Mouse (Mus musculus): ENCODE measurements at regions not wholly inside any gene's neighbourhood (a gene's known extent, or its start where the extent isn't known, plus 50 kb on each side); places are given as distances from the start of the nearest gene placed in this dataset.
"Not testable (repeated sequence)": the region's sequence is repeated elsewhere in the genome, so short reads cannot be mapped to it uniquely, and the experiment has no call there.

GRCm38 (mm10) chr6:53209398-53209797, 77.7 kb upstream of the Creb5 start:
- Histone ChIP-seq H3K4me3 (ENCODE audit: insufficient read depth, low read length) (no peak overlapping the region), H3K4me1 (ENCODE audit: control insufficient read depth, insufficient read depth, low read length) (no peaks in the 10 kb centered on the region), H3K27ac (ENCODE audit: insufficient read depth, low read depth, low read length) (no peak overlapping the region)
- TF ChIP-seq POLR2A (IDR thresholded peaks at IDR 0.05; ENCODE audit: borderline replicate concordance, low read depth, low read length) (no peak), CTCF (IDR thresholded peaks at IDR 0.05; ENCODE audit: low read depth, low read length) (no peak)

- H3K4me1 ChIP-seq (ENCODE audit: control insufficient read depth, insufficient read depth, low read length) = no peaks in the 10 kb centered on the region
- no peak for TF ChIP-seq CTCF (IDR thresholded peaks at IDR 0.05; ENCODE audit: low read depth, low read length)
- no peak for TF ChIP-seq POLR2A (IDR thresholded peaks at IDR 0.05; ENCODE audit: borderline replicate concordance, low read depth, low read length)
- H3K27ac ChIP-seq (ENCODE audit: insufficient read depth, low read depth, low read length) = no peak overlapping the region
- H3K4me3 ChIP-seq (ENCODE audit: insufficient read depth, low read length) = no peak overlapping the region
Observed at GRCm38 (mm10) chr6:53208474-53208873, 78.6 kb upstream of the Creb5 start.

- Histone ChIP-seq H3K27ac (ENCODE audit: insufficient read depth, low read depth, low read length) (no peak overlapping the region), H3K4me1 (ENCODE audit: control insufficient read depth, insufficient read depth, low read length) (no peaks in the 10 kb centered on the region), H3K4me3 (ENCODE audit: insufficient read depth, low read length) (no peak overlapping the region)
- TF ChIP-seq POLR2A (IDR thresholded peaks at IDR 0.05; ENCODE audit: borderline replicate concordance, low read depth, low read length) (no peak), CTCF (IDR thresholded peaks at IDR 0.05; ENCODE audit: low read depth, low read length) (no peak)
Observed at GRCm38 (mm10) chr6:53207781-53208180, 79.3 kb upstream of the Creb5 start.

GRCm38 (mm10) chr6:53207361-53207760, 79.7 kb upstream of the Creb5 start:
- Histone ChIP-seq H3K4me1 (ENCODE audit: control insufficient read depth, insufficient read depth, low read length) (no peaks in the 10 kb centered on the region), H3K4me3 (ENCODE audit: insufficient read depth, low read length) (no peak overlapping the region), H3K27ac (ENCODE audit: insufficient read depth, low read depth, low read length) (no peak overlapping the region)
- TF ChIP-seq CTCF (IDR thresholded peaks at IDR 0.05; ENCODE audit: low read depth, low read length) (no peak), POLR2A (IDR thresholded peaks at IDR 0.05; ENCODE audit: borderline replicate concordance, low read depth, low read length) (no peak)

GRCm38 (mm10) chr6:53201281-53201956, 85.7 kb upstream of the Creb5 start:
- H3K4me3 ChIP-seq (ENCODE audit: insufficient read depth, low read length) = no peak overlapping the region
- TF ChIP-seq POLR2A (IDR thresholded peaks at IDR 0.05; ENCODE audit: borderline replicate concordance, low read depth, low read length) = no peak
- no peak for TF ChIP-seq CTCF (IDR thresholded peaks at IDR 0.05; ENCODE audit: low read depth, low read length)
- H3K4me1 ChIP-seq (ENCODE audit: control insufficient read depth, insufficient read depth, low read length) = no peaks in the 10 kb centered on the region

GRCm38 (mm10) chr6:53199474-53199873, 87.6 kb upstream of the Creb5 start:
- H3K4me3 ChIP-seq (ENCODE audit: insufficient read depth, low read length) = no peak overlapping the region
- H3K27ac ChIP-seq (ENCODE audit: insufficient read depth, low read depth, low read length) = no peak overlapping the region
- no peaks in the 10 kb centered on the region for H3K4me1 ChIP-seq (ENCODE audit: control insufficient read depth, insufficient read depth, low read length)
- TF ChIP-seq CTCF (IDR thresholded peaks at IDR 0.05; ENCODE audit: low read depth, low read length) = no peak
- no peak for TF ChIP-seq POLR2A (IDR thresholded peaks at IDR 0.05; ENCODE audit: borderline replicate concordance, low read depth, low read length)

More at GRCm38 (mm10) chr6:53201281-53201956, 85.7 kb upstream of the Creb5 start:
- no peak overlapping the region for H3K27ac ChIP-seq (ENCODE audit: insufficient read depth, low read depth, low read length)

- H3K4me1 ChIP-seq (ENCODE audit: control insufficient read depth, insufficient read depth, low read length); H3K27ac ChIP-seq (ENCODE audit: insufficient read depth, low read depth, low read length); H3K4me3 ChIP-seq (ENCODE audit: insufficient read depth, low read length): not testable (repeated sequence)
Observed at GRCm38 (mm10) chr6:53182131-53182530, 104.9 kb upstream of the Creb5 start.

- no peak for TF ChIP-seq POLR2A (IDR thresholded peaks at IDR 0.05; ENCODE audit: borderline replicate concordance, low read depth, low read length)
- Histone ChIP-seq H3K4me1 (ENCODE audit: control insufficient read depth, insufficient read depth, low read length) (peaks cover 2% of the 10 kb centered on the region; the same call in 1 of the 2 replicates), H3K4me3 (ENCODE audit: insufficient read depth, low read length) (no peak overlapping the region), H3K27ac (ENCODE audit: insufficient read depth, low read depth, low read length) (no peak overlapping the region)
Observed at GRCm38 (mm10) chr6:53164423-53164841, 96.0 kb upstream of the Jazf1 start.

GRCm38 (mm10) chr6:53163091-53163490, 94.7 kb upstream of the Jazf1 start:
- H3K4me1 ChIP-seq (ENCODE audit: control insufficient read depth, insufficient read depth, low read length) = peaks cover 2% of the 10 kb centered on the region; the same call in 1 of the 2 replicates
- no peak for TF ChIP-seq POLR2A (IDR thresholded peaks at IDR 0.05; ENCODE audit: borderline replicate concordance, low read depth, low read length)
- no peak for TF ChIP-seq CTCF (IDR thresholded peaks at IDR 0.05; ENCODE audit: low read depth, low read length)

GRCm38 (mm10) chr6:53161627-53162026, 93.2 kb upstream of the Jazf1 start:
- H3K27ac ChIP-seq (ENCODE audit: insufficient read depth, low read depth, low read length) = no peak overlapping the region
- H3K4me1 ChIP-seq (ENCODE audit: control insufficient read depth, insufficient read depth, low read length) = peaks cover 2% of the 10 kb centered on the region; the same call in 1 of the 2 replicates
- no peak overlapping the region for H3K4me3 ChIP-seq (ENCODE audit: insufficient read depth, low read length)
- TF ChIP-seq POLR2A (IDR thresholded peaks at IDR 0.05; ENCODE audit: borderline replicate concordance, low read depth, low read length) (no peak), CTCF (IDR thresholded peaks at IDR 0.05; ENCODE audit: low read depth, low read length) (no peak)

More at GRCm38 (mm10) chr6:53163091-53163490, 94.7 kb upstream of the Jazf1 start:
- Histone ChIP-seq H3K4me3 (ENCODE audit: insufficient read depth, low read length) (no peak overlapping the region), H3K27ac (ENCODE audit: insufficient read depth, low read depth, low read length) (no peak overlapping the region)

Measured in bone marrow macrophage, adult 2 months (primary cell).